Mouse (Mus musculus): ENCODE results near the gene Nfia.

DNA sequence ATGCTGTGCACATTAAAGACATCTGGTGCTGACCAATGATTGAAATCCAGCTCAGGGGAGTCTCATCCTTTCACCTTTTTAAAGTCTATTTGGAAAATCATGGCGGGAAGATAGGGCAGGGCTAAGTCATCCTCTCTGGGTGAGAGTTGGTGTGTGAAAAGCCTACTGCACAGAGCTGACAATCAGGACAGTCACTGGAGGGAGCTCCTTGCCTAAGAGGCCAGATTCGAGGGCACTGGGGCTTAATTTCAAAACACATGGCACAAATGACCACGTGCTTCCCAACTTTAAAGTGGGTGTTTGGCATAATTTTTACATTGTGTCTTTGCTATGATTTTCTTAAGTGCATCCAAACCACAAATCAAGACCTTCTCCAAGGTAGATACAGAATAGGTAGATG is 146.1 kb downstream of the Nfia start:
- TF ChIP-seq POLR2A (IDR thresholded peaks at IDR 0.05; ENCODE audit: control insufficient read depth, low read depth, low read length) = no peak
- TF ChIP-seq CTCF (IDR thresholded peaks at IDR 0.05; ENCODE audit: control insufficient read depth, insufficient read depth, insufficient replicate concordance, low read depth, low read length) = no peak
